Mouse (Mus musculus): Measurements from ENCODE around the gene Mtfr1l.

DNA sequence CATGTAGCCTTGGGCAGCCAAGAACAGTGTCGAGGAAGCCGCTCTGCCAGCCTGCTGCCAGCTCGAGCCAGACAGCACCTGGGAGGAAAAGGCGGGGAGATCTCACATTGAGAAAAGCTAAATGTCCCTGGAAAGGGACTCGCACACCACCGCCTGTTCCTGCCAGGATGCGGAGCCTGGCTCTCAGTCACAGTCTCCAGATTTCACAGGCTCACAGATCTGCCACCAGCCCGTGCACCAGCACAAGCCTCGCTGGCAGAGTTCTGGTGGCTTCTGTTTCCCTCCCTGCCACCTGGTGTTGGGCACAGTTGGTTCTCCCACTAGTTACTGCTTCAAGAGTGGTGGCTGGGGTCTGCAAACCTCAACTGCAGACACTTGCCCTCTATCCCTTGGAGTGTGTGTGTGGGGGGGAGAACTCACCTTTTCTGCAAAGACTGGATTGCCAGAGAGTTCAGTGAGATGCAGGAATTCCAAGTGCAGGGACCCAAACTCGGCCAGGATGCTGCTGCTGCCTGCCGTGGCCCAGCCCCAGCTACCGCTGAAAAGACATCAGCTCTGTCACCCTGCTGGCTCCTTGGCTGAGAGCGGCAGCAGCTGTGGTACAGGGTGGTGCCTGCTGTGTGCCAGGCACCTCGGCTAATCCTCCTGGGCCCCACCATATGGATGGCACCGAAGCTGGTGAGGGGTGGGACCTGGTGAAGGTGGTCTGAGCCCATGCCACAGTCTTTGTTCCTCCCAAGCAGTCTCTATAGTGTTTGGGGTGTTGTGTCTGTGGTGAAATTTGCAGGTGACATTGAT lies 45.4 kb upstream of the Mtfr1l start:
- no peak for TF ChIP-seq CTCF (IDR thresholded peaks at IDR 0.05; ENCODE audit: low read depth)
- no peak for TF ChIP-seq EP300 (IDR thresholded peaks at IDR 0.05; ENCODE audit: low read depth)

Measured in heart, postnatal 0 days (tissue).